Mouse (Mus musculus) adrenal gland, adult 18-20 months (tissue): ENCODE measurements around the gene Agpat2. TPM values are rescaled to one million over a fixed set of nuclear protein-coding genes. Genes with fewer than 3 reads are reported as not detected.

ENCODE experiments used
- DNase-seq, 2 experiments: peaks; one replicate each; pipeline ENCODE4 v3.0.0; 2021 to 2022; ENCODE audit warnings: low spot score in 2 of 2
- long read RNA-seq, 2 experiments: library from polyadenylated mRNA; stranded (forward); transcript quantifications; one replicate each; pipeline ENCODE4 v2.0.0; 2021
- total RNA-seq, 2 experiments: library from RNA; stranded (reverse); gene quantifications; 1 replicate in 1 of 2; 2 replicates in 1 of 2; pipeline ENCODE4 v1.2.3; 2021

The Agpat2 gene
- total RNA-seq: 100 to 1,000 TPM; 431 to 896 TPM
- long read RNA-seq, experiment 1, transcript Agpat2-203 (5 exons, 1,145 nt): minor isoform, 30 of 1,404 reads
- long read RNA-seq, experiment 1, transcript Agpat2-202 (6 exons, 1,273 nt): minor isoform, 78 of 1,404 reads
- long read RNA-seq, experiment 1, transcript Agpat2-201 (6 exons, 1,489 nt): major isoform, 1,236 of 1,404 reads
- long read RNA-seq, experiment 1, partial matches to known transcripts: 40 of 1,404 reads
- long read RNA-seq, experiment 1, other reads (novel, unspliced or antisense): 20 of 1,404 reads
- long read RNA-seq, experiment 2, transcript Agpat2-203 (5 exons, 1,145 nt): minor isoform, 42 of 2,525 reads
- long read RNA-seq, experiment 2, transcript Agpat2-201 (6 exons, 1,489 nt): major isoform, 2,221 of 2,525 reads
- long read RNA-seq, experiment 2, transcript Agpat2-202 (6 exons, 1,273 nt): minor isoform, 92 of 2,525 reads
- long read RNA-seq, experiment 2, partial matches to known transcripts: 148 of 2,525 reads
- long read RNA-seq, experiment 2, other reads (novel, unspliced or antisense): 22 of 2,525 reads

GRCm38 (mm10) chr2:26603720-26604671, at the start of gene Agpat2:
Agpat2 (minus strand) TSS chr2:26604417.
- peak; percentile 82 to 83 for DNase-seq

- DNase-seq: peak; percentile 44 to 50
These were observed 42.6 kb upstream of the Agpat2 start for GRCm38 (mm10) chr2:26646643-26647293.

GRCm38 (mm10) chr2:26643942-26644341, 39.7 kb upstream of the Agpat2 start:
- DNase-seq: no peak

- DNase-seq: no peak
These were observed 36.9 kb upstream of the Agpat2 start for GRCm38 (mm10) chr2:26641006-26641647.

- peak; percentile 99 for DNase-seq
These were observed 35.9 kb upstream of the Agpat2 start for GRCm38 (mm10) chr2:26639838-26640830.

- DNase-seq: no peak
These were observed 34.9 kb upstream of the Agpat2 start for GRCm38 (mm10) chr2:26639083-26639482.

GRCm38 (mm10) chr2:26638572-26638971, 34.4 kb upstream of the Agpat2 start:
- DNase-seq: no peak

GRCm38 (mm10) chr2:26638039-26638438, 33.8 kb upstream of the Agpat2 start:
- no peak for DNase-seq

- no peak for DNase-seq
These were observed 33.2 kb upstream of the Agpat2 start for GRCm38 (mm10) chr2:26637316-26637932.

- DNase-seq: no peak
These were observed 32.1 kb upstream of the Agpat2 start for GRCm38 (mm10) chr2:26636325-26636635.

GRCm38 (mm10) chr2:26635489-26636324, 31.5 kb upstream of the Agpat2 start:
- DNase-seq: no peak

- DNase-seq: no peak
These were observed 30.6 kb upstream of the Agpat2 start for GRCm38 (mm10) chr2:26634629-26635488.

GRCm38 (mm10) chr2:26633953-26634530, 29.8 kb upstream of the Agpat2 start:
- no peak for DNase-seq

GRCm38 (mm10) chr2:26632541-26633395, 28.6 kb upstream of the Agpat2 start:
- DNase-seq: no peak

- no peak for DNase-seq
These were observed 24.7 kb upstream of the Agpat2 start for GRCm38 (mm10) chr2:26628792-26629437.
